Mouse (Mus musculus): ENCODE measurements around the gene Srgap3. TPM values are rescaled to one million over a fixed set of nuclear protein-coding genes. Genes with fewer than 3 reads are reported as not detected.

Gene Srgap3
- total and polyA plus RNA-seq, 2 experiments from 2014 or later = 0.33 TPM; not detected in 1

GRCm38 (mm10) chr6:112694492-112694891 lies 252.6 kb downstream of the Srgap3 start:
- Histone ChIP-seq H3K4me1 (ENCODE audit: control insufficient read depth, insufficient read depth) (peaks cover 6% of the 10 kb centered on the region; the same call in 1 of the 2 replicates), H3K36me3 (replicated peaks; ENCODE audit: control insufficient read depth, insufficient read depth, low read length) (peaks cover 5% of the 10 kb centered on the region; the same call in 1 of the 2 replicates), H3K27ac (ENCODE audit: low read depth) (no peak overlapping the region), H3K9me3 (replicated peaks; ENCODE audit: control insufficient read depth, low read length) (no peaks in the 10 kb centered on the region), H3K9ac (replicated peaks; ENCODE audit: low read depth, low read length) (no peak overlapping the region), H3K27me3 (ENCODE audit: control insufficient read depth, insufficient read depth, low read length) (no peaks in the 10 kb centered on the region), H3K4me2 (ENCODE audit: low read depth, low read length) (no peak overlapping the region), H3K4me3 (ENCODE audit: low read depth, low read length) (no peak overlapping the region)
- ATAC-seq (ENCODE audit: insufficient read depth, low read depth) = no peak
- no peak for DNase-seq (ENCODE audit: low spot score)
- 84% methylated on average over 5 of the region's 5 CpGs for WGBS
- no peak for TF ChIP-seq EP300 (IDR thresholded peaks at IDR 0.05; ENCODE audit: low read depth)
- TF ChIP-seq CTCF (IDR thresholded peaks at IDR 0.05; ENCODE audit: low read depth) = no peak

- no peak for TF ChIP-seq EP300 (IDR thresholded peaks at IDR 0.05; ENCODE audit: low read depth)
- TF ChIP-seq CTCF (IDR thresholded peaks at IDR 0.05; ENCODE audit: low read depth) = no peak
- no peaks in the 10 kb centered on the region for H3K9me3 ChIP-seq (replicated peaks; ENCODE audit: control insufficient read depth, low read length)
- H3K27me3 ChIP-seq (ENCODE audit: control insufficient read depth, insufficient read depth, low read length) = no peaks in the 10 kb centered on the region
- no peak overlapping the region for H3K4me2 ChIP-seq (ENCODE audit: low read depth, low read length)
- DNase-seq (ENCODE audit: low spot score) = no peak
- no peak overlapping the region for H3K9ac ChIP-seq (replicated peaks; ENCODE audit: low read depth, low read length)
- no peak for ATAC-seq (ENCODE audit: insufficient read depth, low read depth)
- H3K27ac ChIP-seq (ENCODE audit: low read depth) = no peak overlapping the region
- 94% methylated on average over 1 of the region's 1 CpGs for WGBS
- peaks cover 6% of the 10 kb centered on the region; the same call in 1 of the 2 replicates for H3K4me1 ChIP-seq (ENCODE audit: control insufficient read depth, insufficient read depth)
- H3K36me3 ChIP-seq (replicated peaks; ENCODE audit: control insufficient read depth, insufficient read depth, low read length) = peaks cover 5% of the 10 kb centered on the region; the same call in 1 of the 2 replicates
- no peak overlapping the region for H3K4me3 ChIP-seq (ENCODE audit: low read depth, low read length)
Measured at GRCm38 (mm10) chr6:112691523-112691922, 255.5 kb downstream of the Srgap3 start.

- no peaks in the 10 kb centered on the region for H3K4me1 ChIP-seq (ENCODE audit: control insufficient read depth, insufficient read depth)
- no peak for ATAC-seq (ENCODE audit: insufficient read depth, low read depth)
- peaks cover 5% of the 10 kb centered on the region; the same call in 1 of the 2 replicates for H3K36me3 ChIP-seq (replicated peaks; ENCODE audit: control insufficient read depth, insufficient read depth, low read length)
- no peaks in the 10 kb centered on the region for H3K9me3 ChIP-seq (replicated peaks; ENCODE audit: control insufficient read depth, low read length)
- WGBS = 88% methylated on average over 3 of the region's 3 CpGs
- no peak overlapping the region for H3K4me2 ChIP-seq (ENCODE audit: low read depth, low read length)
- H3K27me3 ChIP-seq (ENCODE audit: control insufficient read depth, insufficient read depth, low read length) = no peaks in the 10 kb centered on the region
- H3K4me3 ChIP-seq (ENCODE audit: low read depth, low read length) = no peak overlapping the region
- no peak overlapping the region for H3K27ac ChIP-seq (ENCODE audit: low read depth)
- TF ChIP-seq EP300 (IDR thresholded peaks at IDR 0.05; ENCODE audit: low read depth) = no peak
- TF ChIP-seq CTCF (IDR thresholded peaks at IDR 0.05; ENCODE audit: low read depth) = no peak
- H3K9ac ChIP-seq (replicated peaks; ENCODE audit: low read depth, low read length) = no peak overlapping the region
- no peak for DNase-seq (ENCODE audit: low spot score)
Measured at GRCm38 (mm10) chr6:112688033-112688432, 259.0 kb downstream of the Srgap3 start.

- ATAC-seq (ENCODE audit: insufficient read depth, low read depth) = no peak
- WGBS = 60% methylated on average over 7 of the region's 7 CpGs
- Histone ChIP-seq H3K9me3 (replicated peaks; ENCODE audit: control insufficient read depth, low read length) (no peaks in the 10 kb centered on the region), H3K27ac (ENCODE audit: low read depth) (no peak overlapping the region), H3K9ac (replicated peaks; ENCODE audit: low read depth, low read length) (no peak overlapping the region), H3K4me2 (ENCODE audit: low read depth, low read length) (no peak overlapping the region), H3K27me3 (ENCODE audit: control insufficient read depth, insufficient read depth, low read length) (no peaks in the 10 kb centered on the region), H3K4me1 (ENCODE audit: control insufficient read depth, insufficient read depth) (no peaks in the 10 kb centered on the region), H3K4me3 (ENCODE audit: low read depth, low read length) (no peak overlapping the region), H3K36me3 (replicated peaks; ENCODE audit: control insufficient read depth, insufficient read depth, low read length) (peaks cover 11% of the 10 kb centered on the region)
- no peak for DNase-seq (ENCODE audit: low spot score)
- TF ChIP-seq EP300 (IDR thresholded peaks at IDR 0.05; ENCODE audit: low read depth) (no peak), CTCF (IDR thresholded peaks at IDR 0.05; ENCODE audit: low read depth) (no peak)
Measured at GRCm38 (mm10) chr6:112686485-112686884, 260.6 kb downstream of the Srgap3 start.

GRCm38 (mm10) chr6:112684065-112684464 lies 263.0 kb downstream of the Srgap3 start:
- no peaks in the 10 kb centered on the region for H3K9me3 ChIP-seq (replicated peaks; ENCODE audit: control insufficient read depth, low read length)
- 78% methylated on average over 2 of the region's 2 CpGs for WGBS
- H3K9ac ChIP-seq (replicated peaks; ENCODE audit: low read depth, low read length) = no peak overlapping the region
- no peak overlapping the region for H3K4me2 ChIP-seq (ENCODE audit: low read depth, low read length)
- no peak for TF ChIP-seq EP300 (IDR thresholded peaks at IDR 0.05; ENCODE audit: low read depth)
- no peak for TF ChIP-seq CTCF (IDR thresholded peaks at IDR 0.05; ENCODE audit: low read depth)
- ATAC-seq (ENCODE audit: insufficient read depth, low read depth) (no peak), DNase-seq (ENCODE audit: low spot score) (no peak)
- H3K36me3 ChIP-seq (replicated peaks; ENCODE audit: control insufficient read depth, insufficient read depth, low read length) = peaks cover 22% of the 10 kb centered on the region
- H3K27me3 ChIP-seq (ENCODE audit: control insufficient read depth, insufficient read depth, low read length) = no peaks in the 10 kb centered on the region
- no peak overlapping the region for H3K4me3 ChIP-seq (ENCODE audit: low read depth, low read length)
- no peaks in the 10 kb centered on the region for H3K4me1 ChIP-seq (ENCODE audit: control insufficient read depth, insufficient read depth)
- H3K27ac ChIP-seq (ENCODE audit: low read depth) = no peak overlapping the region

Other genes with a start within 250 kb of the Srgap3 start
- 22.6 and 29.8 TPM in 2 replicates for gene Thumpd3, start 99.0 kb upstream of the Srgap3 start, total RNA-seq (2014; rRNA removed; ENCODE audit: low replicate concordance)
- gene Thumpd3, start 99.0 kb upstream of the Srgap3 start, polyA plus RNA-seq (2015; fragmentation: Nextera tagmentation; extraction: Ambion mirVana) = 28.3 and 28.8 TPM in 2 replicates
- gene Setd5, start 130.1 kb upstream of the Srgap3 start, total RNA-seq (2014; rRNA removed; ENCODE audit: low replicate concordance) = 55.0 and 62.3 TPM in 2 replicates
- gene Setd5, start 130.1 kb upstream of the Srgap3 start, polyA plus RNA-seq (2015; fragmentation: Nextera tagmentation; extraction: Ambion mirVana) = 27.5 and 28.1 TPM in 2 replicates
- 0.38 TPM in 1 of 2 replicates, not detected in the other for gene Lhfpl4, start 248.1 kb upstream of the Srgap3 start, total RNA-seq (2014; rRNA removed; ENCODE audit: low replicate concordance)
- gene Lhfpl4, start 248.1 kb upstream of the Srgap3 start, polyA plus RNA-seq (2015; fragmentation: Nextera tagmentation; extraction: Ambion mirVana) = 0.22 and 0.25 TPM in 2 replicates